Mouse (Mus musculus) heart, adult 2 months (tissue): ENCODE measurements around the gene Slc25a42. TPM values are rescaled to one million over a fixed set of nuclear protein-coding genes. Genes with fewer than 3 reads are reported as not detected.
"Not testable (repeated sequence)": the region's sequence is repeated elsewhere in the genome, so short reads cannot be mapped to it uniquely, and the experiment has no call there.

ENCODE experiments used
- DNase-seq, 2 experiments: peaks; one replicate each; pipeline ENCODE4 v3.0.0; 2021
- H3K27ac ChIP-seq: fragments of 200-600 bp; 2 replicates; pipeline ENCODE4 v1.8.1; 2022
- H3K27me3 ChIP-seq: fragments of 200-500 bp; 2 replicates; pipeline ENCODE4 v1.6.1; 2012; ENCODE audit warnings: mild to moderate bottlenecking, low read length, inconsistent platforms, mixed read lengths; ENCODE audit not compliant: control insufficient read depth, insufficient read depth
- H3K36me3 ChIP-seq: fragments of 200-500 bp; 2 replicates; pipeline ENCODE4 v1.6.1; 2012; ENCODE audit warnings: low read length, inconsistent platforms; ENCODE audit not compliant: control insufficient read depth, insufficient read depth
- H3K4me1 ChIP-seq: fragments of 200-500 bp; 2 replicates; pipeline ENCODE4 v1.6.1; 2011; ENCODE audit warnings: low read length; ENCODE audit not compliant: control insufficient read depth, insufficient read depth
- H3K4me3 ChIP-seq: fragments of 200-600 bp; 2 replicates; pipeline ENCODE4 v1.8.1; 2022
- H3K79me2 ChIP-seq: fragments of 200-500 bp; replicated peaks from 2 replicates; pipeline ENCODE4 v1.6.1; 2012; ENCODE audit warnings: mild to moderate bottlenecking, inconsistent platforms, low read length, moderate library complexity, mixed read lengths; ENCODE audit not compliant: control insufficient read depth, insufficient read depth
- H3K9ac ChIP-seq: fragments of 200-500 bp; 2 replicates; pipeline ENCODE4 v1.6.1; 2012; ENCODE audit warnings: low read depth, mild to moderate bottlenecking, control low read depth, inconsistent platforms, low read length, mixed read lengths
- CTCF ChIP-seq: fragments of 200-600 bp; IDR thresholded peaks from 2 replicates; pipeline ENCODE4 v1.8.1; 2022; ENCODE audit warnings: antibody characterized with exemption, mild to moderate bottlenecking, moderate library complexity
- EP300 ChIP-seq: fragments of 200-500 bp; IDR thresholded peaks from 2 replicates; pipeline ENCODE4 v1.6.1; 2011; ENCODE audit warnings: low read depth, low read length, control low read depth; ENCODE audit not compliant: insufficient read depth
- POLR2A ChIP-seq: fragments of 200-500 bp; IDR thresholded peaks from 2 replicates; pipeline ENCODE4 v1.6.1; 2011; ENCODE audit warnings: mild to moderate bottlenecking, low read depth, low read length, control low read depth; ENCODE audit not compliant: insufficient read depth
- WGBS: fragments of 180-500 bp; shearing (Covaris S2); methylation state at CpG from one replicate; pipeline ENCODE4 v1.1.7; 2018; 5-methylcytosine and 5-hydroxymethylcytosine counted together
- intact Hi-C: fragments of 180-260 bp; cut with DNase I; formaldehyde crosslinking; loops from one replicate; pipeline ENCODE4 v1.15.1; 2025
- polyA plus RNA-seq: library from polyadenylated mRNA; depleted of rRNA; stranded (reverse); fragments of >200 nt; gene quantifications from 2 replicates; pipeline ENCODE4 v1.2.3, GENCODE M21; 2012
- total RNA-seq, 2 experiments: library from RNA; stranded (reverse); gene quantifications; 2 replicates each; pipeline ENCODE4 v1.2.3; 2021

Gene Slc25a42
- total and polyA plus RNA-seq, 3 experiments, result 49.6 to 111 (median 51.6) TPM

GRCm38 (mm10) chr8:70220236-70220840 lies 8.2 kb upstream of the Slc25a42 start:
- peak; percentile 50 to 65 for DNase-seq
- 47% methylated on average over 8 of the region's 8 CpGs for WGBS
- Histone ChIP-seq H3K4me3 (no peak overlapping the region), H3K27ac (peak overlapping the region; percentile 30; the same call in 1 of the 2 replicates), H3K36me3 (no peaks in the 10 kb centered on the region), H3K27me3 (no peaks in the 10 kb centered on the region), H3K9ac (peak overlapping the region; percentile 21; the same call in 1 of the 2 replicates), H3K4me1 (peaks cover 16% of the 10 kb centered on the region), H3K79me2 (no peaks in the 10 kb centered on the region)
- intact Hi-C loops, result loop anchor here (5.0 kb wide), 2 partner anchors 43 to 133 kb away; no protein-coding TSS in a partner anchor
- TF ChIP-seq CTCF, result no peak

DNA sequence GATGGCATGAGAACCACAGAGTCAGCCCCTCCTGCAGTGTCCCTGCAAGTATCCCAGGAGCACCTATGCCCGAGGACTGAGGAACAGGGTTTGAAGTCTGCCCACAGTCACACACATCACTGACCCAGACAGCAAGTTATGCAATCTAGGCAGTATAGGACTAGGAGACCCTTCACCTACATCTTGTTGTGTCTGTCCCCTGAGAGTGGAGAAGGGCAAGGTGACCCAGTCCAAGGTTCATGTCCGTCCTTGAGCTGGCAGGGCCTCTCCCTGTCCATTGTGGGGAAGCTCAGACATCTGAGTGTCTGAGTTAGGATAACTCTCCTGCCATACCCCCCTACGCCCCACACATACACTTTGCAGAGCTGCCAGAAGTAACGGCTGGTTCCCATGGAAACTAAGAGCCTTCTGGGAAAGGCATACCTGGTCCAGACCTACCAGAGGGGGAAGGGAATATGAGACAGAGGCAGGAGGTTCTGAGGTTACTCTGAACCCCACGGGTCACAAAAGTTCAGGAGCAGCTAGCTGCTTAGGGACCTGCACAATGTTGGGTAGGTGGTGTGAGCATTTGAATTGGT lies 7.1 kb upstream of the Slc25a42 start:
- H3K27ac ChIP-seq, result no peak overlapping the region
- no peaks in the 10 kb centered on the region for H3K27me3 ChIP-seq
- no peaks in the 10 kb centered on the region for H3K79me2 ChIP-seq
- no peaks in the 10 kb centered on the region for H3K36me3 ChIP-seq
- no peak overlapping the region for H3K9ac ChIP-seq
- intact Hi-C loops, result no loop called here
- peaks cover 16% of the 10 kb centered on the region for H3K4me1 ChIP-seq
- TF ChIP-seq EP300 (no peak), CTCF (no peak)
- no peak overlapping the region for H3K4me3 ChIP-seq
- no peak for DNase-seq
- 65% methylated on average over 5 of the region's 5 CpGs for WGBS

DNA sequence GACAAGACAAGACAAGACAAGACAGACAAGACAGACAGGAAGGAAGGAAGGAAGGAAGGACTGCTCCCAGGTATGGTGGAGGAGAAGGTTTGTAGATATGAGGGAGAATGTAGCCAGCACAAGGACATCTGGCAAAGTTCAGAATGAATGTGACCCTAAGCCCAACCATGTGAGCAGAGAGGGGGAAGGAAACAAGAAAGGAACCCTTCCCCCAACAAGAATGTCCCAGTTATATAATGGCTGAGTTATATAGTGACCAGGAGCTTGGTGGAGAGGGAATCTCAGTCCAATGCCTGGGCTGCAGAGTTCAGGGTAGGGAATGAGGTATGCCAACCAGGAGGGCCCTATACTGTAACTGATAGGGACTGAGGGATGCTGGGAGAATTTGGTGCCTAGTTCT lies 5.3 kb upstream of the Slc25a42 start:
- intact Hi-C loops, result no loop called here
- Histone ChIP-seq H3K27ac (no peak overlapping the region), H3K79me2 (no peaks in the 10 kb centered on the region), H3K27me3 (no peaks in the 10 kb centered on the region), H3K4me3 (no peak overlapping the region), H3K9ac (no peak overlapping the region), H3K4me1 (peaks cover 16% of the 10 kb centered on the region), H3K36me3 (no peaks in the 10 kb centered on the region)
- TF ChIP-seq EP300, result no peak
- DNase-seq, result no peak

- peak overlapping the region; percentile 69 for H3K27ac ChIP-seq
These were observed 4.5 kb upstream of the Slc25a42 start for GRCm38 (mm10) chr8:70216566-70216965.

GRCm38 (mm10) chr8:70216161-70216560 lies 4.1 kb upstream of the Slc25a42 start:
- intact Hi-C loops, H3K4me3 ChIP-seq, H3K27ac ChIP-seq, H3K36me3 ChIP-seq, H3K79me2 ChIP-seq, DNase-seq, H3K9ac ChIP-seq, H3K27me3 ChIP-seq: not testable (repeated sequence)
- peaks cover 16% of the 10 kb centered on the region for H3K4me1 ChIP-seq
- WGBS, result 65% methylated on average over 3 of the region's 3 CpGs

More at GRCm38 (mm10) chr8:70216566-70216965, 4.5 kb upstream of the Slc25a42 start:
- H3K36me3 ChIP-seq, result no peaks in the 10 kb centered on the region
- 17% methylated on average over 1 of the region's 1 CpGs for WGBS
- TF ChIP-seq EP300 (peak; percentile 94), POLR2A (no peak)
- no peak overlapping the region for H3K9ac ChIP-seq
- H3K79me2 ChIP-seq, result no peaks in the 10 kb centered on the region
- peaks cover 16% of the 10 kb centered on the region for H3K4me1 ChIP-seq
- no peak overlapping the region for H3K4me3 ChIP-seq
- H3K27me3 ChIP-seq, result no peaks in the 10 kb centered on the region
- DNase-seq, result peak; percentile 78 to 86
- intact Hi-C loops, result no loop called here

GRCm38 (mm10) chr8:70215092-70215491 lies 3.0 kb upstream of the Slc25a42 start:
- no peak overlapping the region for H3K4me3 ChIP-seq
- intact Hi-C loops, result no loop called here
- no peak for TF ChIP-seq CTCF
- TF ChIP-seq EP300, result no peak
- TF ChIP-seq POLR2A, result no peak
- no peaks in the 10 kb centered on the region for H3K79me2 ChIP-seq
- H3K9ac ChIP-seq, result no peak overlapping the region
- H3K27me3 ChIP-seq, result no peaks in the 10 kb centered on the region
- peaks cover 9% of the 10 kb centered on the region for H3K4me1 ChIP-seq
- no peak for DNase-seq
- WGBS, result 61% methylated on average over 5 of the region's 5 CpGs
- no peaks in the 10 kb centered on the region for H3K36me3 ChIP-seq
- H3K27ac ChIP-seq, result peak overlapping the region; percentile 47
